Mouse (Mus musculus) heart, adult 2 months (tissue): ENCODE results near the gene Ubac2.

Experiments used
- CTCF ChIP-seq: fragments of 200-600 bp; IDR thresholded peaks from 2 replicates; pipeline ENCODE4 v1.8.1; 2022; ENCODE audit warnings: antibody characterized with exemption, mild to moderate bottlenecking, moderate library complexity
- POLR2A ChIP-seq: fragments of 200-500 bp; IDR thresholded peaks from 2 replicates; pipeline ENCODE4 v1.6.1; 2011; ENCODE audit warnings: mild to moderate bottlenecking, low read depth, low read length, control low read depth; ENCODE audit not compliant: insufficient read depth

GRCm38 (mm10) chr14:121951399-121952045, 73.1 kb downstream of the Ubac2 start:
- no peak for TF ChIP-seq CTCF
- no peak for TF ChIP-seq POLR2A
